Mouse (Mus musculus): ENCODE results near the gene Cntn1. TPM values are rescaled to one million over a fixed set of nuclear protein-coding genes. Genes with fewer than 3 reads are reported as not detected.

The Cntn1 gene
- polyA plus RNA-seq, 1 experiment from 2014 or later = 2.3 TPM

DNA sequence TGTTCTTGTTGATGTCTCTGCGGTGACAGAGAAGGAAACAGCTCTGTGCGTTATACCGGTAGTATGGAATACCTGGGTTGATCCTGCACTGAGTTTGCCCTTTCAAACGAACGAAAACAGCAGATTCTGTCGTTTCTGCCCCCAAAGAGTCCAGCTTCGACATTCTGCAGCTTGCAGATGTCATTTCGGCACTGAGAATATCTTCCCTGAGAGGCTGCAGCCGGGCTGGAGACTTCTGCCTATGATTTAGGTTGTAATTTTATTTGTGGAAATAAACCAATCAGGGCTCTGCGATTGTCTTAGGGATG, 109.8 kb downstream of the Cntn1 start:
- no peak overlapping the region for H3K4me2 ChIP-seq (replicated peaks; ENCODE audit: low read depth)
- 62% methylated on average over 10 of the region's 10 CpGs for WGBS
- H3K4me1 ChIP-seq (replicated peaks; ENCODE audit: control insufficient read depth, insufficient read depth, low read length) = no peaks in the 10 kb centered on the region
- H3K9me3 ChIP-seq (ENCODE audit: control insufficient read depth) = no peaks in the 10 kb centered on the region
- H3K36me3 ChIP-seq (ENCODE audit: control insufficient read depth, insufficient read depth) = no peaks in the 10 kb centered on the region
- no peak overlapping the region for H3K27ac ChIP-seq (ENCODE audit: low read depth, low read length)
- no peak for ATAC-seq
- no peaks in the 10 kb centered on the region for H3K27me3 ChIP-seq (replicated peaks; ENCODE audit: control insufficient read depth, insufficient read depth, low read length)
- no peak overlapping the region for H3K9ac ChIP-seq (ENCODE audit: low read depth, low read length)
- H3K4me3 ChIP-seq (ENCODE audit: low read depth, low read length) = no peak overlapping the region
- TF ChIP-seq CTCF (IDR thresholded peaks at IDR 0.05; ENCODE audit: low read depth) = no peak

DNA sequence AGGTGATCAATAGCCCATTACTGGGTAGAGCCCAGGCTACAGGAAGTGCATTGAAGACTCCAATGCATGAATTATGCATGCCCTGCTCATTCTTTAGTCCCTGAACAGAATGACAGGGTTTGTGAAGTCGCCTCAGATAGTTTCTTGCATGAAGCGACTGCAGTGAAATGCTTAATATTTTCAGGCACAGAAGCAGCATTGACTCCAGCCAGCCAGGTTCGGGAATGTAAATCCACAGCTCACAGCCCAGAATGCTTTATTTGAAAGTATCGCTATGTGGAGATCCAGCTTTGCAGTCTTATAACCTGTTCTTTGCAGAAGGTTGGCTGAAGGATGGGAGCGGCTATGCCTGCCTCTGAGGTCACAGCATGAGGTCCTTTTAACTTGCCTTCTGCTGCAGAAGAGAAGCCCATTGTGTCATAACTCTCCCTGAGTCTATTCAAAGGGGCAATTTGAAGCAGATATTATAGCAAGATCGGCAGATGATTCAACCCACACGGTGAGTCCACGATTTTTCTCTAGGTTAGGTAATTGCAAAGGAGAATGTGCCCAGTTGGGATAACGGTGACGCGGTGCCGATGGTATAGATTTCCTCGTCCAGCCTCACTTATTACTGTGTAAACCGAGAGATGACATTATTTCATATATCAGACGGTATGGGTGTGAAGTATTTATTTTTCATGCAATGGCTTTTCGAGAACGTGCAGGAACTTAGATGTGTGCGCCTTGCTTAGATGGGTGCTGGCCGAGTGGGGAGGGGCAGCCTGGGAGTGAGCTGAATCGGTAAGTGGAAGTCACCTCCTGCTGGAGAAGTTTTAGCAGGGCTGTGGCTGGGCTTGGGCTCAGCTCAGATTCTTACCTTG, 110.4 kb downstream of the Cntn1 start:
- whole genome bisulfite sequencing = 50% methylated on average over 20 of the region's 20 CpGs
- no peak for TF ChIP-seq CTCF (IDR thresholded peaks at IDR 0.05; ENCODE audit: low read depth)
- H3K4me2 ChIP-seq (replicated peaks; ENCODE audit: low read depth) = no peak overlapping the region
- H3K4me3 ChIP-seq (ENCODE audit: low read depth, low read length) = no peak overlapping the region
- H3K27ac ChIP-seq (ENCODE audit: low read depth, low read length) = no peak overlapping the region
- H3K9ac ChIP-seq (ENCODE audit: low read depth, low read length) = no peak overlapping the region
- H3K27me3 ChIP-seq (replicated peaks; ENCODE audit: control insufficient read depth, insufficient read depth, low read length) = no peaks in the 10 kb centered on the region
- no peaks in the 10 kb centered on the region for H3K36me3 ChIP-seq (ENCODE audit: control insufficient read depth, insufficient read depth)
- no peak for ATAC-seq
- H3K4me1 ChIP-seq (replicated peaks; ENCODE audit: control insufficient read depth, insufficient read depth, low read length) = no peaks in the 10 kb centered on the region
- H3K9me3 ChIP-seq (ENCODE audit: control insufficient read depth) = no peaks in the 10 kb centered on the region

DNA sequence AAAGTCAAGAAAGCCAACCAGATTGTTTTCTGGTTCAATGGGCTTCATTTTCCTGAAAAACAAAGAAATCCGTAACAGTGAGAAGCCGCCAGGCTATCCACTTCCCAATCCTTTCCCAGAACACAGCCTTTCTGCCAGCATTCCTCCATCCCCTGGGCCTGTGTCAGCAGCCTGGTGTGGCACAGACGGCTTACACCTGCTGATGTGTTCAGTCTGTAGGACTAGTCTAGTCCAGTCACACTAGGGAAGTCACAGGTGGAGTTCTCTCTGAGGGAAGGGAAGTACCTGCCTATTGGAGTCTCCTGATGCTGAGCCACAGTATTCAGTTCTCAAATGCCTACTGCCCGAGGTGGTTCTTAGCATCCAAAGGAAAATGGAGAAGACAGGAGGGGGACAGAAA, 111.9 kb downstream of the Cntn1 start:
- TF ChIP-seq CTCF (IDR thresholded peaks at IDR 0.05; ENCODE audit: low read depth) = no peak
- Histone ChIP-seq H3K27me3 (replicated peaks; ENCODE audit: control insufficient read depth, insufficient read depth, low read length) (no peaks in the 10 kb centered on the region), H3K36me3 (ENCODE audit: control insufficient read depth, insufficient read depth) (no peaks in the 10 kb centered on the region), H3K27ac (ENCODE audit: low read depth, low read length) (no peak overlapping the region), H3K4me2 (replicated peaks; ENCODE audit: low read depth) (no peak overlapping the region), H3K9ac (ENCODE audit: low read depth, low read length) (no peak overlapping the region), H3K4me3 (ENCODE audit: low read depth, low read length) (no peak overlapping the region), H3K9me3 (ENCODE audit: control insufficient read depth) (no peaks in the 10 kb centered on the region), H3K4me1 (replicated peaks; ENCODE audit: control insufficient read depth, insufficient read depth, low read length) (no peaks in the 10 kb centered on the region)
- no peak for ATAC-seq
- 73% methylated on average over 4 of the region's 4 CpGs for WGBS

GRCm38 (mm10) chr15:92164127-92164526, 113.2 kb downstream of the Cntn1 start:
- H3K27me3 ChIP-seq (replicated peaks; ENCODE audit: control insufficient read depth, insufficient read depth, low read length) = no peaks in the 10 kb centered on the region
- no peak for TF ChIP-seq CTCF (IDR thresholded peaks at IDR 0.05; ENCODE audit: low read depth)
- no peak overlapping the region for H3K9ac ChIP-seq (ENCODE audit: low read depth, low read length)
- ATAC-seq = no peak
- 74% methylated on average over 3 of the region's 3 CpGs for WGBS
- H3K36me3 ChIP-seq (ENCODE audit: control insufficient read depth, insufficient read depth) = no peaks in the 10 kb centered on the region
- no peak overlapping the region for H3K27ac ChIP-seq (ENCODE audit: low read depth, low read length)
- H3K9me3 ChIP-seq (ENCODE audit: control insufficient read depth) = no peaks in the 10 kb centered on the region
- no peak overlapping the region for H3K4me2 ChIP-seq (replicated peaks; ENCODE audit: low read depth)
- H3K4me3 ChIP-seq (ENCODE audit: low read depth, low read length) = no peak overlapping the region
- H3K4me1 ChIP-seq (replicated peaks; ENCODE audit: control insufficient read depth, insufficient read depth, low read length) = no peaks in the 10 kb centered on the region

DNA sequence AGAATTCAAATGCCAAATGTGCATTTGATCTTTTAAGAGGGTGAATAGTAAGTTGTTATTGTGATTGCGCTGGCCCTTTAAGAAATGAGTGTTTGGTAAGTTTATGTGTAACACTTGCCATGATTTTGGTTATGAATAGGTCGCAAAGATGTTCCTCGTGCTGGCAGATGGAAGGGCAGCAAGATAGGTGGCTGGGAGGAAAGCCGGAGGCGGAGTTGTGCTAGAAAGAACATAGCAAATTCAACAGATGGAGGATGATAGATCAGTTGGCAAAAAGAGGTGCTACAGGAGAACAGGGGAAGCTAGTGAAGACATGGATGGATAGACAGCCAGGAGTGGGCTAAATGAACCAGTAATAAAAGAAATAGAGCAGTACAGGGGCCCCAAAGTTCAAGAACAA, 115.3 kb downstream of the Cntn1 start:
- Histone ChIP-seq H3K27ac (ENCODE audit: low read depth, low read length) (no peak overlapping the region), H3K9me3 (ENCODE audit: control insufficient read depth) (no peaks in the 10 kb centered on the region), H3K4me3 (ENCODE audit: low read depth, low read length) (no peak overlapping the region), H3K4me2 (replicated peaks; ENCODE audit: low read depth) (no peak overlapping the region), H3K27me3 (replicated peaks; ENCODE audit: control insufficient read depth, insufficient read depth, low read length) (no peaks in the 10 kb centered on the region), H3K4me1 (replicated peaks; ENCODE audit: control insufficient read depth, insufficient read depth, low read length) (no peaks in the 10 kb centered on the region), H3K36me3 (ENCODE audit: control insufficient read depth, insufficient read depth) (no peaks in the 10 kb centered on the region), H3K9ac (ENCODE audit: low read depth, low read length) (no peak overlapping the region)
- WGBS = 84% methylated on average over 5 of the region's 5 CpGs
- ATAC-seq = no peak
- no peak for TF ChIP-seq CTCF (IDR thresholded peaks at IDR 0.05; ENCODE audit: low read depth)

DNA sequence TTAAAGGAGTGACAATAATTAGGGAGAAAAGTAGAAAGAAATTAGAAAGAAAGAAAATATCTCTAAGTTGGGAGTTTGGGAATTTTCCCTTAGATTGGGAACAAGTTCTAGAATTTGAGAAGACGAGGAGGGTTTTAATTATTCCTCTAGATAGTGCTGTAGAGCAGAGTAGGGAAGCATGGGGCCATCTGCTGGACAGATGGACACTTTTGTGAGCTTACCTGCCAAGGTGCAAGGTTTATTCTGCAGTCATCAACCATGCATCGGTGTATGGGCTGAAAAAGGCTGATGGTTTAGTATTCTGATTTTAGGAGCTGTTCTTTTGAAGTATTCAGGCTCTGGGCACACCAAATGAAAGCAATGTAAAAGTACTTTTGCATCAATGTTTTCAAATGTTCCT, 124.8 kb downstream of the Cntn1 start:
- Histone ChIP-seq H3K4me1 (replicated peaks; ENCODE audit: control insufficient read depth, insufficient read depth, low read length) (no peaks in the 10 kb centered on the region), H3K9ac (ENCODE audit: low read depth, low read length) (no peak overlapping the region), H3K36me3 (ENCODE audit: control insufficient read depth, insufficient read depth) (no peaks in the 10 kb centered on the region), H3K9me3 (ENCODE audit: control insufficient read depth) (no peaks in the 10 kb centered on the region), H3K4me2 (replicated peaks; ENCODE audit: low read depth) (no peak overlapping the region), H3K4me3 (ENCODE audit: low read depth, low read length) (no peak overlapping the region), H3K27me3 (replicated peaks; ENCODE audit: control insufficient read depth, insufficient read depth, low read length) (no peaks in the 10 kb centered on the region), H3K27ac (ENCODE audit: low read depth, low read length) (no peak overlapping the region)
- TF ChIP-seq CTCF (IDR thresholded peaks at IDR 0.05; ENCODE audit: low read depth) = no peak
- no peak for ATAC-seq
- WGBS = 77% methylated on average over 2 of the region's 2 CpGs

Data from intestine, postnatal 0 days (tissue).